Mouse (Mus musculus): ENCODE measurements around the gene Pth2r.

DNA sequence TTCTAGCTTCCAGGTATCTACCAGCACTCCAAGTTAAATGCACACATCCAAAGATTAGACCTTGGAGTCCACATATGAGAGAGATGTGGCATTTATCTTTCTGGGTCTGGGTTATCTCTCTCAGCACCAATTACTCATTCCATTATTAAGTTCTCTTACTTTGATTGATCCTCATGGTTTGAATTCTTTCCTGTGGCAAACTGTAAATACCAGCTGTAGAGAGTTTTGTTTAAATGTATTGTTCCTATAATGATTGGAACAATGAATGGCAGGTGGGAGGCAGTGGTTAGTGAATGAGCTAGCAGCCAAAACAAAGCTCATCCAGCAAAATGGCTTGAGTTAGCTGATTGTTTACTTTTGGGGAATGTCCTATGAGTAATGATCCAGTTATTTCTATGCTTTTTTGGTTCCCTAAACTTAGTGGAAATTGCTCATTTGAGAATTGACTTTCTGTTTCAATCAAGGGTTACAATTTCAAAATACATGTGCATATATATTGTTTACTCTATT lies 140.7 kb downstream of the Pth2r start:
- TF ChIP-seq CTCF (IDR thresholded peaks at IDR 0.05) (no peak), EP300 (IDR thresholded peaks at IDR 0.05; ENCODE audit: insufficient read depth, low read depth, low read length) (no peak), POLR2A (IDR thresholded peaks at IDR 0.05; ENCODE audit: insufficient read depth, low read depth, low read length) (no peak)

Measured in heart, adult 2 months (tissue).